Mouse (Mus musculus) kidney, embryonic 15.5 days (tissue): Measurements from ENCODE around the gene Duox1. TPM values are rescaled to one million over a fixed set of nuclear protein-coding genes. Genes with fewer than 3 reads are reported as not detected.
A peak's percentile ranks its signal among the peaks of the same experiment; 100 is the strongest.

Experiments used
- ATAC-seq: fragments of 200-750 bp; cut with Nextera tagmentation; replicated peaks from 2 replicates; pipeline ENCODE4 v1.8.0; 2017; ENCODE audit warnings: moderate TSS enrichment; ENCODE audit not compliant: low FRiP score
- H3K27ac ChIP-seq: fragments of 300-500 bp; sonication (generic); 2 replicates; pipeline ENCODE4 v1.5.1; 2015; ENCODE audit warnings: mild to moderate bottlenecking, inconsistent platforms
- H3K27me3 ChIP-seq: fragments of 300-500 bp; sonication (generic); 2 replicates; pipeline ENCODE4 v1.6.1; 2015; ENCODE audit warnings: inconsistent platforms
- H3K36me3 ChIP-seq: fragments of 300-500 bp; sonication (generic); 2 replicates; pipeline ENCODE4 v1.6.1; 2015; ENCODE audit warnings: inconsistent platforms
- H3K4me1 ChIP-seq: fragments of 300-500 bp; sonication (generic); 2 replicates; pipeline ENCODE4 v1.6.1; 2015; ENCODE audit warnings: inconsistent platforms
- H3K4me2 ChIP-seq: fragments of 300-500 bp; sonication (generic); 2 replicates; pipeline ENCODE4 v1.6.1; 2015; ENCODE audit warnings: moderate library complexity, mild to moderate bottlenecking, inconsistent platforms
- H3K4me3 ChIP-seq: fragments of 300-500 bp; sonication (generic); replicated peaks from 2 replicates; pipeline ENCODE4 v1.5.1; 2015; ENCODE audit warnings: mild to moderate bottlenecking, inconsistent platforms
- H3K9ac ChIP-seq: fragments of 300-500 bp; sonication (generic); 2 replicates; pipeline ENCODE4 v1.6.1; 2015; ENCODE audit warnings: mild to moderate bottlenecking, inconsistent platforms
- H3K9me3 ChIP-seq: fragments of 300-500 bp; sonication (generic); replicated peaks from 2 replicates; pipeline ENCODE4 v1.6.1; 2016; ENCODE audit warnings: inconsistent platforms
- WGBS: fragments of 180-500 bp; shearing (Covaris S2); methylation state at CpG from one replicate; pipeline ENCODE4 v1.1.7; 2015; ENCODE audit warnings: mixed read lengths; 5-methylcytosine and 5-hydroxymethylcytosine counted together
- polyA plus RNA-seq: library from polyadenylated mRNA; unstranded; fragments of >200 nt; fragmentation: Nextera tagmentation; extraction: Ambion mirVana; gene quantifications from 2 replicates; pipeline ENCODE4 v1.2.1, GENCODE M21; 2015

The Duox1 gene
- polyA plus RNA-seq, 1 experiment from 2014 or later = 0.04 TPM

DNA sequence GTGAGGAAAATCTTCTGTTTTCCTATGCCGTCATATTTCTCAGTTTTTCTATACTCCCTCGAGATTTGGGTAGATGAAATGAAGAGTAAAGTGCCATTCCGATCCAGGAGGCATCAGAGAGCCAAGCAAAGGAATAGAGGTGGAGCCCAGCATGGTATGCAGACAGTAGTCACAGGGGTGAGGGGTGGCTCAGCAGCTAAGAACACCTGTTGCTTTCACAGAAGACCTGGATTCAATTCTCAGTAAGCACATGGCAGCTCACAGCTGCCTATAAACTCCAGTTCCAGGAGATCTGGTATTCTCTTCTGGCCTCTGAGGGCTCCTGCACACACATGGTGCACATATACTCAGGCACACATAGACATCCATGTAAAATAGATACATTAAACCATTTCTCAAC is 56.6 kb downstream of the Duox1 start:
- H3K27ac ChIP-seq = no peak overlapping the region
- H3K9me3 ChIP-seq = no peaks in the 10 kb centered on the region
- H3K4me3 ChIP-seq = no peak overlapping the region
- peaks cover 26% of the 10 kb centered on the region for H3K4me1 ChIP-seq
- H3K4me2 ChIP-seq = no peak overlapping the region
- ATAC-seq = no peak
- no peak overlapping the region for H3K9ac ChIP-seq
- WGBS = 78% methylated on average over 3 of the region's 3 CpGs
- H3K27me3 ChIP-seq = peaks cover 14% of the 10 kb centered on the region
- H3K36me3 ChIP-seq = no peaks in the 10 kb centered on the region

DNA sequence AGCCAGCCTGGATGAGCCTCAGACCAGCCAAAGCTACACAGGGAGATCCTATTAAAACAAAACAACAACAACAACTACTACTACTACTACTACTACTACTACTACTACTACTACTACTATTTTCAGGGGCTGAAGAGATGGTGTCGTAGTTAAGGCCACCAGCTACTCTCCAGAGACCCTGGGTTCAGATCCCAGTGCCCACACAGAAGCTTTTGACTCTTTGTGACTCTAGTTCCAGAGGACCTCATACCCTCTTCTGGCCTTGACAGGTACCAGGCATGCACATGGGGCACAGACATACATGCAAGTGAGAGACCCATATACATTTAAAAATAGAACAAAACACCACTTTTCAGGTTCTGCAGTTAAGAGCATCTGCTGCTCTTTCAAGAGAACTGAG is 57.1 kb downstream of the Duox1 start:
- Histone ChIP-seq H3K4me3 (no peak overlapping the region), H3K9ac (no peak overlapping the region), H3K4me2 (no peak overlapping the region), H3K27ac (no peak overlapping the region), H3K9me3 (no peaks in the 10 kb centered on the region), H3K36me3 (no peaks in the 10 kb centered on the region), H3K27me3 (peaks cover 14% of the 10 kb centered on the region), H3K4me1 (peaks cover 21% of the 10 kb centered on the region)
- ATAC-seq = no peak
- WGBS = 77% methylated on average over 1 of the region's 1 CpGs

DNA sequence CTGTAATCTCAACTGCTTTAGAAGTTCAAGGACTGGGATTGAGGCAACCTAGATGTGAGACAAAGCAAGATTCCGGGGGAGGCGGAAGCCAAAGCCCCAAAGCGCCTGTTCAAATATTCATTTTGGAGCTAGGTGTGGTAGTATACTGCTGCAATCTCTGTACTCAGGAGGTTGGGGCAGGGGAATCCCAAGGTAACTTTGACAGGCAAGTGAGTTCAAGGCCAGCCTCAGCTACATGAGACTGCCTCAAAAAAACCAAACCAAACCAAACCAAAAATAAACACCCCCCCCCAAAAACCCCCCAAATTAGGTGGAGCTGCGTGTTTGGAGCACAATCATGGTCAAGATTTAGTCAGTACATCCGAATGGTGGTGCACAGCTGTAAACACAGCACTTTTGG is 58.5 kb downstream of the Duox1 start:
- Histone ChIP-seq H3K9me3 (no peaks in the 10 kb centered on the region), H3K9ac (no peak overlapping the region), H3K36me3 (no peaks in the 10 kb centered on the region), H3K4me1 (peaks cover 21% of the 10 kb centered on the region), H3K27ac (no peak overlapping the region), H3K4me3 (no peak overlapping the region), H3K27me3 (peaks cover 14% of the 10 kb centered on the region), H3K4me2 (no peak overlapping the region)
- 70% methylated on average over 5 of the region's 5 CpGs for WGBS
- no peak for ATAC-seq

DNA sequence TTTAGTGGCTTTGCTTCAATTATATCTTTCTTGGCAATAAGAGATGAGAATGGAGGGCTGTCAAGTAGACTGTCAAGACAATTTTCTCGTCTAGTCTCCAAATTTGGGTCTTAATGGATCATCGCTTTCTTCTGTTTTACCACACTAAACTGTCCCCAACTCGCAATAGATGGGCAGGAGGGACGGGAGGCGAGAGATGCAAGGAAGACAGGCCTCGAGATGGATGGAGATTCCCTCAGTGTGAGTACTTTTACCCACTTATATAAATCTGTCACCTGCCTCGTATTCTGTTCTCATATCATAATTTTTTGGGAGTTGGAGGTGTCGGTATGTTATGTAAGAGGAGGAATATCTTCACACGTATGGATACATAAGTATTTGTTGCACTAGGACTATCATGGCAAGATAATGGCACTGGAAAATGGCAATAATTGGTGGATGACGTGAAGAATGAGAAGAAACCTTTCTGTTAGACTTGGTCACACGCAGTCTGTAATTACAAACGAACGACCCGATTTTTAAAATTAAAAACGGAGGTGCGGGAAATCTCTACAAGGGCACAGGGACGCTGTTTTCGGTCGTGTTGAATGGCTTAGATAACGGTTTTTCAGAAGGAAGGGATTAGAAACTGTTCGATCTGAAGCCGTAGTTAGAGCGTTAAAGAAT is 59.3 kb downstream of the Duox1 start:
- H3K4me3 ChIP-seq = peak overlapping the region; percentile 64
- peaks cover 14% of the 10 kb centered on the region for H3K4me1 ChIP-seq
- no peak for ATAC-seq
- 0 out of 2 replicates have a peak overlapping the region, but pooled peaks have one; percentile 24 for H3K9ac ChIP-seq
- H3K27ac ChIP-seq = no peak overlapping the region
- peak overlapping the region; percentile 91 for H3K4me2 ChIP-seq
- H3K27me3 ChIP-seq = peaks cover 12% of the 10 kb centered on the region
- no peaks in the 10 kb centered on the region for H3K36me3 ChIP-seq
- H3K9me3 ChIP-seq = no peaks in the 10 kb centered on the region
- WGBS = 22% methylated on average over 23 of the region's 23 CpGs

DNA sequence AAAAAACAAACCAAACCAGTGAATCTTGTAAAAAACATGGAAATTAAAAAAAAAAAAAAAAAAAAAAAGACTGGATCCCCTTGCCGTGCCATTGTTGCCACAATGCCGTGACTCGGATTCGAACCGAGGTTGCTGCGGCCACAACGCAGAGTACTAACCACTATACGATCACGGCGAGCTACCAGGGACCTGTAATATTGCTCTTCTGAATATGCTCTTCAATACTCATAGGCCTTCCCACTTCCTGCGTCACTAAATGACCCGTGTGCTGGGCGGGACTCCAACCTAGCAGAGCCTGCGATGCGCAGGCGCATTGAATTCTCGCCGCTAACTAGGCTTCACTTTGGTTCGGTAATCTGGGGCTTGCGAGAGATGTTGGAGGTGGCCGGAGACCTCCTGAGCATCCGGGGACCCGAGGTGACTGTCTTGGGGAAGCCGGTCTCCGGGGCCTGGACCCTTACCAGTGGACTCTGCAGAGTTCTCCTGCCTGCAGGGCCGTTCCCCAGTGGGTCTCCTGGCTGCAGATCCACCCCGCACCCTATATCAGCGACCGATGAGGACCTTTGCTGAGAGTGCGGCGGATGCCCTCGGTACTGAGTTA is 60.0 kb downstream of the Duox1 start:
- H3K4me1 ChIP-seq = peaks cover 15% of the 10 kb centered on the region
- H3K4me2 ChIP-seq = peak overlapping the region; percentile 91
- peak overlapping the region; percentile 94 for H3K27ac ChIP-seq
- H3K9me3 ChIP-seq = no peaks in the 10 kb centered on the region
- peak overlapping the region; percentile 64 for H3K9ac ChIP-seq
- H3K36me3 ChIP-seq = no peaks in the 10 kb centered on the region
- WGBS = under 1% methylated on average over 32 of the region's 32 CpGs
- H3K27me3 ChIP-seq = peaks cover 12% of the 10 kb centered on the region; the same call in 1 of the 2 replicates
- peak overlapping the region; percentile 64 for H3K4me3 ChIP-seq
- ATAC-seq = peak; percentile 79

DNA sequence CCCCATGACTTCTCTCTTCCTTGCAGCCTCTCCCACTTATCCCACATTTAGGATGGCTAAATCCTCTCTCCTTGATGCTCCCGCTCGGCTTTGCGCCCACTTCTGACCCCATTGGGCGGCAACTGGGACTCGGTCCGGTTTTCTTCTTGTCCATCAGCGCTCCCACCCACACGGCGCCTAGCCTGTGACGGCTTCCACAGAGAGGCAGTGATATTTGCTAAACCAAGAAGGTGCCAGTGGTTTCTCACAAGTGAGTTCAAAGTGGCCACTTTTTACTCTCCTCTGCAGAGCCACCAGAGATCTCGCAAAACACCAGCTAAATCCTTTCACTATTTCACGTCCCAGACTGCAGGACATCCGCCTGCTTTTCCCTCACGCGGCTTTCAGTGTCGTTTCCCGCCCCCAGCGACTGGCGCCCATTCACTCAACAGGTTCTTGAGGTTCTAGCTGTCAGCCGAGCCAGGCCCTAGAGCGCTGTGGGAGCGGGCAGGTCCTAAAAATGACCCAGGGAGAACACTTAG is 60.6 kb downstream of the Duox1 start:
- peaks cover 18% of the 10 kb centered on the region for H3K4me1 ChIP-seq
- no peaks in the 10 kb centered on the region for H3K36me3 ChIP-seq
- peak overlapping the region; percentile 64 for H3K9ac ChIP-seq
- no peaks in the 10 kb centered on the region for H3K9me3 ChIP-seq
- peaks cover 8% of the 10 kb centered on the region; the same call in 1 of the 2 replicates for H3K27me3 ChIP-seq
- H3K4me3 ChIP-seq = peak overlapping the region; percentile 64
- H3K27ac ChIP-seq = peak overlapping the region; percentile 94
- WGBS = under 1% methylated on average over 22 of the region's 22 CpGs
- ATAC-seq = peak; percentile 5; the same call in 1 of the 2 replicates
- H3K4me2 ChIP-seq = peak overlapping the region; percentile 91

DNA sequence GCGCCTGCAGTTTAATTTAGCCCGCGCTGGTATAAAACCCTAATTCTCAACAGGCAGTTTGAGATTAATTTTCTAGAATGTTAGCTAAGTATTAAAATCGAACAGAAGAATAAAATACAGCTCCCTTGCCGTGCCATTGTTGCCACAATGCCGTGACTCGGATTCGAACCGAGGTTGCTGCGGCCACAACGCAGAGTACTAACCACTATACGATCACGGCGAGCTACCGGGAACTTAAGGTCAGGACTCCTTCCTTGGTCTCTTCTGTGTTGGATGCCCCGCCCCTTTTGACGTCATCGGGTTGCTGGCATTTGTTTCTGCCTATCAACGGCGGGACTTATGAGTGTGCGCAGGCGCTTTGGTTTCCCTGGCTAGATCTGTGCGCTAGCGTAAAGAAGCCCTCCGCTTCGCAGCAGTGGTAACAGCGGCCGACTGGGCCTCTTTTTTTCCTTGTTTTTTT is 61.8 kb downstream of the Duox1 start:
- WGBS = under 1% methylated on average over 28 of the region's 28 CpGs
- H3K4me1 ChIP-seq = peaks cover 18% of the 10 kb centered on the region
- peaks cover 6% of the 10 kb centered on the region; the same call in 1 of the 2 replicates for H3K27me3 ChIP-seq
- no peaks in the 10 kb centered on the region for H3K36me3 ChIP-seq
- H3K9me3 ChIP-seq = no peaks in the 10 kb centered on the region
- peak overlapping the region; percentile 65 for H3K4me2 ChIP-seq
- H3K27ac ChIP-seq = peak overlapping the region; percentile 94
- H3K4me3 ChIP-seq = peak overlapping the region; percentile 63
- H3K9ac ChIP-seq = peak overlapping the region; percentile 72
- peak; percentile 91 for ATAC-seq

DNA sequence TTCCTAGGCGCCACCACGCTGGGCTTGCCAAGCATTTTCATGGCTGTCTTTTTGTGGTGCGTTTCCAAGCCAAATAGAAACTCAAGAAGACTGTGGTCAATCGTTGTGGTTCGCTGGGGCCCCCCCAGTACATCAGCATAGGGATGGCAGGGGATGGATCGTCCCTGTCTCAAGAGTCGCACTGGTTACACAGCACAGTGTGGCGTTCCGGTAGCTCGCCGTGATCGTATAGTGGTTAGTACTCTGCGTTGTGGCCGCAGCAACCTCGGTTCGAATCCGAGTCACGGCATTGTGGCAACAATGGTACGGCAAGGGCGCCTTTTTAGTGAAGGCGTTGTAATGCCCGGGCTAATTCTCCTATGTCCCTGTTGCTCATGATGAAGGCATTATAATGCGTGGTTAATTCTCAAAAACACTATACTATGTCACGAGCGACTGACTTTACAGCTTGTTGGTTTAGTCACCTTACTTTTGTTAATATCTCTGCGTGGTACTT is 62.3 kb downstream of the Duox1 start:
- peak overlapping the region; percentile 72 for H3K9ac ChIP-seq
- peaks cover 3% of the 10 kb centered on the region; the same call in 1 of the 2 replicates for H3K27me3 ChIP-seq
- H3K27ac ChIP-seq = peak overlapping the region; percentile 94
- ATAC-seq = peak; percentile 86
- peak overlapping the region; percentile 63 for H3K4me3 ChIP-seq
- H3K36me3 ChIP-seq = no peaks in the 10 kb centered on the region
- no peaks in the 10 kb centered on the region for H3K9me3 ChIP-seq
- H3K4me2 ChIP-seq = peak overlapping the region; percentile 65
- under 1% methylated on average over 26 of the region's 26 CpGs for WGBS
- peaks cover 18% of the 10 kb centered on the region for H3K4me1 ChIP-seq

DNA sequence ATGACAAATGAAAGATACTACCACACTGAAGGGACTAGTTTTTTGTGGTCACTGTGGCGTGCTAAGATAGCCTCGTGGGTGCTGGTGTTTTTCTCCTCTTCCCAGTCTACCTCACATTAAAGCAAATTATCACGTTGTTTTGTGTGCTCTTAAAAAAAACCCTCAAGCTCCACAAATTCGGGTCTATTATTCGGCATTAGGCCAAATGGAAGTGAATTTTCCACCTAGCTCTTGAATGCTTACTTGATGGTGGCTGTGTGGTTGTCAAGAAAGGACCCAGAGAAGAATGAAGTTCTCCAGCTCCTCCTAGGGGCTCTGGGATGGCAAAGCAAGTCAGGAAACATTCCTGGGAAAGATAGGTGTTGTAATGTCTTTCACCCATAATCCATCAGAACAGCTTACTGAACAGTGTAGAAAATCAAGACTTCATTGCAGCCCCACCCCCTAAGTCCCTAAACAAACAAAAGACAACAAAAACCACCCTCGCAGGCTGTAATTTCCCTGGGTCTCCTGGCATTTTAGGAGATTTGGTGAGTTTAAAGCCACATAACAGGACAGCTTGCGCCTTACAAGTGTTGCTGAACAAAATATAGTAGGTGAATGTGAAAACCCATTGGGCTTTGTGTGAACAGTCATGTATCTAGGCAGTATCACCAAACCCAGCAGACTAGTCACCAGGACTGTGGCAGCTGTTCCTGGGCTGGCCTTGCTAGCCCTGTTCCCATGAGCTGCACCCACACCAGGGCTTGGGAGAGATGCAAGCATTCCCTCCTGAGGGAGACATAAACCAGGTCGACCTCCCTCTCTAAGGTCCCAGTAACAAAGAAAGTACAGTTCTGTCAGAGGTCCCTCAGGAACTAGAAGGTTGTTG is 63.2 kb downstream of the Duox1 start:
- Histone ChIP-seq H3K9ac (no peak overlapping the region), H3K4me2 (peak overlapping the region; percentile 65), H3K27me3 (peaks cover 3% of the 10 kb centered on the region; the same call in 1 of the 2 replicates), H3K27ac (peak overlapping the region; percentile 94), H3K9me3 (no peaks in the 10 kb centered on the region), H3K36me3 (no peaks in the 10 kb centered on the region), H3K4me3 (peak overlapping the region; percentile 63), H3K4me1 (peaks cover 18% of the 10 kb centered on the region)
- WGBS = 15% methylated on average over 8 of the region's 8 CpGs
- ATAC-seq = no peak

DNA sequence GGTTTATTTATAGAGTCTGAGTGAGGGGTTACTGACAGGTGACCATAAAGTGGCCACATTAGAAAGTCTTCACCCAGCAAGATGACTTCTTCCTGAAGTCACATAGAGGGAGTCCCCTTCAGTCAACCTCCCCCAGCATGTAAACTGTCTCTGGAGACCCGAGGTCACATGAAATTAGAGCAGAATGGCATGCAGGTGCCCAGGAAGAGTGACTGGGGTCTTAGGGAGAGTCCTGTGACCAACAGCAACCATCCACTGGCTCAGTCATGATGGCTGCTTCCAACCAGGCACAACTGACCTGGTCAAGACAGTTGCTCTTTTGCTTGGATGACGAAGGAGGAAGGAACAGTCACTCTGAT is 63.8 kb downstream of the Duox1 start:
- 37% methylated on average over 2 of the region's 2 CpGs for WGBS
- no peak for ATAC-seq
- H3K4me3 ChIP-seq = no peak overlapping the region

DNA sequence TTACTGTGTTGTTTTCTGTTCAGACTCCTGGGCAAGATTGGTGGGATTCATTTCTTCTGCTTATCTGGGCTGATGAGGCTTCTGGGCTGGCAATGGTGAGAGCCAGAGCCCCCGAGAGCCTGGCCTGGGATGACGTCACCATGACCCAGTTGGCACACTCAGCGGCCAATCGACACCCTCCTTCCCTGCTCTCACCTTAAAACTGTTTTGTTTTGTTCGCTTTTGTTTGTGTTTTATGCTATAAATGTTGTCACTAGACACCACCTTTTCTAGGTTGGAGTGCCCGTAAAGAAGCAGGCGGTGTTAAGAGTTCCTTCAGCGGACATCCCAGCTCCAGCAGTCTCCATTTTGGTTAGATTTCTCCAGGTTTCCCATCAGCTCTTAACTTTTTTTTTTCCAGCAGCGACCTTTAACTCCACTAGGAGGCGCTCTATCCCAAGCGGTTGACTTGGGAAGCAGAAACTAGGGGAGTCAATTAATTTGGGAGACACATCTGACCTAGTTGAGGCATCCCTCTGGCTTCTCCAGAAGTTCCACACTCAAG is 65.4 kb downstream of the Duox1 start:
- Histone ChIP-seq H3K4me2 (peak overlapping the region; percentile 58), H3K4me3 (peak overlapping the region; percentile 38), H3K9me3 (no peaks in the 10 kb centered on the region), H3K4me1 (peaks cover 15% of the 10 kb centered on the region), H3K27me3 (peaks cover 3% of the 10 kb centered on the region; the same call in 1 of the 2 replicates), H3K9ac (0 out of 2 replicates have a peak overlapping the region, but pooled peaks have one; percentile 14), H3K36me3 (no peaks in the 10 kb centered on the region), H3K27ac (no peak overlapping the region)
- no peak for ATAC-seq
- 8% methylated on average over 11 of the region's 11 CpGs for WGBS

More for the DNA sequence above, 63.8 kb downstream of the Duox1 start:
- Histone ChIP-seq H3K27me3 (peaks cover 3% of the 10 kb centered on the region; the same call in 1 of the 2 replicates), H3K27ac (no peak overlapping the region), H3K4me1 (peaks cover 18% of the 10 kb centered on the region), H3K9me3 (no peaks in the 10 kb centered on the region), H3K4me2 (no peak overlapping the region), H3K9ac (no peak overlapping the region), H3K36me3 (no peaks in the 10 kb centered on the region)
